Mouse (Mus musculus): ENCODE measurements around the gene Naip6. TPM values are rescaled to one million over a fixed set of nuclear protein-coding genes. Genes with fewer than 3 reads are reported as not detected.

Naip6 gene
- polyA plus RNA-seq, 1 experiment from 2014 or later = not detected

Other genes with a start within 250 kb of the Naip6 start
- 19.2 and 26.3 TPM in 2 replicates for gene Bdp1, start 213.6 kb downstream of the Naip6 start, polyA plus RNA-seq (2014; fragmentation: Nextera tagmentation; extraction: Ambion mirVana)
- gene Serf1, start 209.7 kb downstream of the Naip6 start, polyA plus RNA-seq (2014; fragmentation: Nextera tagmentation; extraction: Ambion mirVana) = 276 and 318 TPM in 2 replicates
- gene Smn1, start 192.8 kb downstream of the Naip6 start, polyA plus RNA-seq (2014; fragmentation: Nextera tagmentation; extraction: Ambion mirVana) = 80.4 and 81.7 TPM in 2 replicates
- 0.32 TPM in 2 replicates for gene Naip2, start 115.6 kb downstream of the Naip6 start, polyA plus RNA-seq (2014; fragmentation: Nextera tagmentation; extraction: Ambion mirVana)
- 0.14 and 0.17 TPM in 2 replicates for gene Naip5, start 71.4 kb downstream of the Naip6 start, polyA plus RNA-seq (2014; fragmentation: Nextera tagmentation; extraction: Ambion mirVana)
- gene Naip1, start 135.2 kb upstream of the Naip6 start, polyA plus RNA-seq (2014; fragmentation: Nextera tagmentation; extraction: Ambion mirVana) = not detected in 2 replicates
- gene Gtf2h2, start 174.9 kb upstream of the Naip6 start, polyA plus RNA-seq (2014; fragmentation: Nextera tagmentation; extraction: Ambion mirVana) = 82.1 and 91.5 TPM in 2 replicates
- gene Ocln, start 235.0 kb upstream of the Naip6 start, polyA plus RNA-seq (2014; fragmentation: Nextera tagmentation; extraction: Ambion mirVana) = 6.7 and 7.5 TPM in 2 replicates